Mouse (Mus musculus) heart, postnatal 14 days (tissue): ENCODE results near the gene Rmnd1. TPM values are rescaled to one million over a fixed set of nuclear protein-coding genes. Genes with fewer than 3 reads are reported as not detected.

ENCODE experiments used
- DNase-seq, 2 experiments: peaks; one replicate each; pipeline ENCODE4 v3.0.0; 2021 to 2022
- intact Hi-C: fragments of 180-260 bp; cut with DNase I; formaldehyde crosslinking; loops from one replicate; pipeline ENCODE4 v1.15.1; 2025
- total RNA-seq, 2 experiments: library from RNA; stranded (reverse); gene quantifications; 2 replicates each; pipeline ENCODE4 v1.2.3; 2021

Gene Rmnd1
- total RNA-seq, 2 experiments from 2014 or later, result 49.3 to 50.9 TPM

DNA sequence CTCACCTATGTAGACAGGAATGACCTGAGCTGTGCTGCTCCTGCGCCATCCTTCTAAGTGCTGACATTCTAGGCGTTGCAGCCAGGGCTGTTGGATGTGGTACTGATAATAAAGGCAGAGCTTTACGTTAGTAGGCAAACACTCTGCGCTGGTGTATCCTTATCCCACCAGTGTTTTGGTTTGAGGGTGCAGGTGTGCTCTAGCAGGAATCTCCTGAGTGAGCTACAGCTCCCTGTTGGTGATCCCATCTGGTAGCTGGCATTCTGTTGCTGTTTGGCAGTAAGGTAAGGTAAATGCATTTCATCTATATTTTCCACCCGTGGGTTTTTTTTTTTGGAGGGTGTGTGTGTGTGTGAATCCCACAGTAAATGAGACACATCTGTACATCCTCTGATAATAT, 34.1 kb downstream of the Rmnd1 start:
- intact Hi-C loops, result no loop called here
- DNase-seq, result no peak

DNA sequence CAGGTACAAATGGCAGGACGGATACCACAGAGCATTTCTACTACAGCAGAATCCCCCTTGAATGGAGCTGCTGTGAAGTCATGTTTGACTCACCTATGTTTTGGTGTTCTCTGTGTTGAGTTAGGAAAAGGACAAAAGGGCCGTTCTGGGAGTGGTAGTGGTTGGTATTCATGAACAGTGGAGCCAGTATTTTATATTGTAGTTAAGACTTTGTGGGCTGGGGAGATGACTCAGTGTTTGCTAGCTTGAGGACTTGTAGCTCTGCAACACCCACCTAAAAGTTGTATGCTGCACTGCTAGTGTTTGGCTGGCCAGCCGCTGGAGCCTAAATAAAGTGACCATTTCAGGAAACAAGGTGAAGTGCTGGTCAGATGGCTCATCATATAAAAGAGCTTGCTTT, 36.9 kb downstream of the Rmnd1 start:
- intact Hi-C loops, result no loop called here
- no peak for DNase-seq

GRCm38 (mm10) chr10:4391851-4392250, 40.3 kb downstream of the Rmnd1 start:
- DNase-seq, result peak; percentile 37 to 48
- intact Hi-C loops, result no loop called here

GRCm38 (mm10) chr10:4391076-4391475, 41.1 kb downstream of the Rmnd1 start:
- intact Hi-C loops, result no loop called here
- no peak for DNase-seq

DNA sequence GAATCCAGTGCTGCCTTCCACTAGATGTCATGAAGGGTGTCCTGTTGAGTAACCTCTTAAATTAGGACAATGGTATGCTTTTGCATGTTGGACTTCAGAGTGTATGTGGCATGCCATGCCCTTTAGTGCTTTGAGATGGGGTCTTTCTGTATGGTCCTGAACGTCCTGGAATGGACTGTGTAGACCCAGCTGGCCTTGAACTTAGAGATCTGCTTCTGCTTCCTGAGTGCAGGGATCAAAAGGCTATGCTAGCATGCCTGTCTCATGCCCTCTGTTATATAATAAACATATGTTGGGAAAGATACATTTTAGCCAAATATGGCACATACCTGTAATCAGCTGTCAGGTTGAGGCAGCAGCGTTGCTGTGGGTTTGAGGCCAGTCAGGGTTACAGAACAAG, 41.6 kb downstream of the Rmnd1 start:
- intact Hi-C loops, result no loop called here
- DNase-seq, result no peak

GRCm38 (mm10) chr10:4389461-4390112, 42.6 kb downstream of the Rmnd1 start:
- intact Hi-C loops, result no loop called here

DNA sequence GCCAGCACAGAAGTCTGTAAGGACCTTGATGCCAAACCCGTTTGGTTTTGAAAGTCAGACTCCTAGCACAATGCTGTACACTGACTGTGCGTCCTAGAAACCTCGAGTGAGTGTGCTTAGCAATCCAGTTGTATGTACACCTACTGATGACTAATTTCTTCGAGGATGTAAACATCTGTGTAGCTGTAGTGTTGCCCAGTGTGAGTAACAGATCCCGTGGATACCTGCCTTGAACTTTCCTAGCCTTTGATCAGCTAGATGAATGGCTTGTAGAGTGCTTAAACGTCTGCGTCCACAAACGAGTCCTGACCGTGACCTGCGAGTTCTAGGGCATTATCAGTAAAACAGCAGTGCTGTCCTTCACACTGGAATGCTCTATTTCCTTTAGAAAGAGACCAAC, 43.2 kb downstream of the Rmnd1 start:
- intact Hi-C loops, result no loop called here
- DNase-seq, result no peak

More at GRCm38 (mm10) chr10:4389461-4390112, 42.6 kb downstream of the Rmnd1 start:
- no peak for DNase-seq

- intact Hi-C loops, result no loop called here
- DNase-seq, result no peak
These were observed 43.8 kb downstream of the Rmnd1 start for GRCm38 (mm10) chr10:4388384-4388745.

- intact Hi-C loops, result no loop called here
- DNase-seq, result peak; percentile 68 to 71
These were observed 44.3 kb downstream of the Rmnd1 start, which contains the start of gene Zbtb2 for GRCm38 (mm10) chr10:4387701-4388383. Zbtb2 (minus strand) TSS chr10:4388108.

GRCm38 (mm10) chr10:4386609-4387591, 45.3 kb downstream of the Rmnd1 start:
- DNase-seq, result peak; percentile 97 to 98
- intact Hi-C loops, result no loop called here

- no peak for DNase-seq
- intact Hi-C loops, result no loop called here
These were observed 47.9 kb downstream of the Rmnd1 start for GRCm38 (mm10) chr10:4384244-4384643.

DNA sequence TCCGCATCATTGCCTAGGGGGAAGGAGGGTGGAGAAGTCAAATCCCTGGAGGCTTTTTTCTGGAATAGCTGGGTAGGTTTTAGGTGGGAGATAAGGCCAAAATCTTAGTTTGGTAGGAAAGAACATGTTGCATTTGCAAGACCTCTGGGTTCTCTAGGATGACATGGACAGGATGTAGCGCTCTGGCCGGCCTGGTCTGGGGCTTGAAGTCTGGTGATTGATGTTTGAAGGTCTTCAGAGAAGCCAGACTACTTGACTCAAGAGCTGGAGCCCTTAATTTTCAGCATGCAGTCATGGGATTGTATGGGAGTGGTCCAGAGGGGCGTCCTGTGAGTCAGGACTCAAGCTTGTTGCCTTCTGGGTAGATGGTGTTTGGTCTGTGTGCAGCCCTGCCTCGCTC, 51.4 kb downstream of the Rmnd1 start:
- intact Hi-C loops, result no loop called here
- DNase-seq, result no peak

DNA sequence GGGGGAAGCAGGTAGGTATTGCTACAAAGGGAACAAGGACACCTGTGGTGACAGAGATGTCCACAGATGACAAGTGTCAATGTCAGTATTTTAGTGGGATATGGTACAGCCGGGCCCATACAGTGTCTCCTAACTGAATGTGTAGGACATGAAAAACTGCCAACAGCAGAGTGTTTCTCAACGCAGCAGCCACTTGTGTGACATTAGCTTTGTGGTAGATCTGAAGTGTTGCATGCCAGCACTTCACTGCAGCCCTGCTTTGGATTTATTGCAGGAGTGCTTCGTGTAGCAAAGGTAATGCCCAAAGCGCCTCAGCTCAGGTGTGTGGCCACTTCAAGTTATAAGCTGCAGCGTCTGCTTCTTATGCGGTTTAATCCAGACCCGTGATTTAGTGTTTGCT, 55.3 kb downstream of the Rmnd1 start:
- no peak for DNase-seq
- intact Hi-C loops, result loop anchor here (10.0 kb wide), 1 partner anchor 382 kb away; no protein-coding TSS in a partner anchor

DNA sequence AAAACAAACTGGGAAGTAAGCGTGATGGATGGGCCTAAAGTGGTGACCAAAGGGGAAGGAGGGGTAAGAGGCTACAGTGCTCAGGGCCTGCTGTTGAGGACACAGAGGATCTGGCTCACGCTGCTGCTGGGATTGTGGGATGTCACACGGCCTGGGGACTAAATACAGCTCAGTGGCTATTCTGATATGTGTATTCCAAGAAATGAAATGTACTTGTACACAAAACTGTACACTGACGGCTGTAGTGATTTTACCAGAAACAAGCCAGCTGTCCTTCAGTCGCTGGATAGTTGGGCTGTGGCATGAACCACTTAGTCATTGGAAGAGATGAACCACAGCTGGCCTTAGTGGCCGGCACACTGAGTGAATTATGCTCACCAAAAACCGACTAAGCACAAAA, 55.7 kb downstream of the Rmnd1 start:
- intact Hi-C loops, result loop anchor here (10.0 kb wide), 1 partner anchor 382 kb away; no protein-coding TSS in a partner anchor
- DNase-seq, result peak; percentile 38 to 42

- intact Hi-C loops, result loop anchor here (10.0 kb wide), 1 partner anchor 380 kb away; no protein-coding TSS in a partner anchor
- no peak for DNase-seq
These were observed 56.9 kb downstream of the Rmnd1 start for GRCm38 (mm10) chr10:4375267-4375666.

- no peak for DNase-seq
- intact Hi-C loops, result loop anchor here (10.0 kb wide), 1 partner anchor 380 kb away; no protein-coding TSS in a partner anchor
These were observed 57.5 kb downstream of the Rmnd1 start for GRCm38 (mm10) chr10:4374734-4375133.

- intact Hi-C loops, result loop anchor here (10.0 kb wide), 1 partner anchor 379 kb away; no protein-coding TSS in a partner anchor
- DNase-seq, result no peak
These were observed 57.9 kb downstream of the Rmnd1 start for GRCm38 (mm10) chr10:4374239-4374638.

DNA sequence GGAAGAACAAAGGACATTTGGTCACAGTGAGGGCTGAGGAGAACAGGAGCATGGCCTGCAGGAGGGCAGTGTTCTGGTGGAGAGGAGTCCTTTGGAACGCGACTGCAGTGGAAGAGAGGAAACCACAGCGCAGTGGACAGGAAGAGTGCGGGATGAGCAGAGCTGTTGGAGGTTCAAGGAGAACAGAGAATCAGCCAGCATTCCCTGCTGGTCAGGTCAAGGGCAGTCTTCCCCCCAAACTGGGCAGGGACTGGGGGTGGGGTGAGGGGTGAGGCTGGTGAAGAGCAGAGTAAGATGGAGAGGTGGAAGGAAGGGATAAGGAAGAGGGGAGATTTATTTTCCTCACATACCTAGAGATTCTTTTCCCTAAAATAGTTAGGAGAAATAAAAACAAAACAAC, 58.6 kb downstream of the Rmnd1 start:
- intact Hi-C loops, result loop anchor here (10.0 kb wide), 1 partner anchor 379 kb away; no protein-coding TSS in a partner anchor
- no peak for DNase-seq

DNA sequence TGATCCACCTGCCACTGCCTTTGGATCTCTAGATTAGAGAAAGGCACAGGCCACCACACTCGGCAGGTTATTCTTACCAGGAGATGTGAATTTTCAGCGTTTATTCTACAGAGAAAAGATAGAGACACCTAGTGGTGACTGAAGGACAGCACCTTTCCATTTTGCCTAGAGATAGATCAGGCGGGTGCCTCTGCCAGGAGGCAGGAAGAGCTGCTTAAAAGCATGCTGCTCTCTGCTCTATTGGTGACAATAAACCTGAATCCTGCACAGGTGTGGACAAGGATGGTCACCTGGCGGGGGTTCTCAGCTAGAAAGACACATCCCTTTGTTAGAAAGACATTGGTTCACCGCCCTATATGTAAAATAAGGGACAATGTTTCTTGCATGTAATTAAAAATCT, 60.2 kb downstream of the Rmnd1 start:
- DNase-seq, result peak in 1 of 2 experiments; percentile 40
- intact Hi-C loops, result loop anchor here (10.0 kb wide), 1 partner anchor 377 kb away; no protein-coding TSS in a partner anchor

DNA sequence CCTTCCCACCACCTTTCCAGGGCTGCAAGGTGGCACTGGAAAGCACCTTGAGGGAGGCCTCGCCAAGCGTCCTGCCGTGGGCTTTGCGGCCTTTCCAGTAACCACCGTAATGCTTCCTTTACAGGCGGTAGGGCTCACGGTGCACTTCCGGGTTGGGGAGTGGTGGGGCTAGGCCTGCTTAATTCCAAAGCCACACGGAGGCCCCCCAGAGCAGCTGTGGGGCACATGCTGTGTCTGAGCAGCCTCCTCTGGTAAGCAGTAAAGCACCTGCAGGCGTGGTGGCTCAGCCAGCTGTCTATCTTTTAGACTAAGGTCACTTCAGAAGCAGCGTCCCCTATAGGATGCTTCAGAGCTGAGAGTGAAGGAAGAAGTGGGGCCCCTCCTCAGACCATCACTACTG, 62.1 kb downstream of the Rmnd1 start:
- intact Hi-C loops, result loop anchor here (10.0 kb wide), 1 partner anchor 375 kb away; no protein-coding TSS in a partner anchor

More for the DNA sequence above, 62.1 kb downstream of the Rmnd1 start:
- no peak for DNase-seq
